8 mouse cellular contexts compared by ENCODE assay signal in the genomic region with DNA sequence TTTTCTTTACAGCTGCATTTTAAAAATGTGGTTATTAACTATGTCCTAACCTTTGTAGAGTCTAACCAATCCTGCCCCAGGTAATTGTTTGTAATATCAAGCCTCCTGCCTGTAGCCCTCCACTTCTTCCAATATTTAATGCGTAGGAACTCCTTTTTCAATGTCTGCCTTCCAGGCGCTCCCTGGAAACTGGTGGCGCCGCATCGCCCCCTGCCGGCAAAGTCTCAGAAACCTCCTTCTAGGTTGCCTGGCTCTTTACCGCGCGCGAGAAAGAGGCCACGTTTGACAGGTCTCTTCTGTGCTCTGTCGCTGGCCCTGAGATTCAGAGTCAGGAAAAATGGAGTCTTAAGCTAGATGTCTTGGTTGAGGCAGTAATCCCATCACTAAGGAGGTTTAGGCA.
A peak's percentile ranks its signal among the peaks of the same experiment; 100 is the strongest.
DNase-seq lines count a peak whose midpoint lies in the region; ATAC-seq and TF ChIP-seq lines count a peak whose summit lies in the region.

No protein-coding gene starts in this region.

- no peaks in the 10 kb centered on the region for H3K36me3 ChIP-seq in liver, postnatal 0 days (replicated peaks; ENCODE audit: insufficient read depth, low read length)
- H3K36me3 ChIP-seq in neural tube, embryonic 14.5 days (ENCODE audit: control insufficient read depth, insufficient read depth, low read length): no peaks in the 10 kb centered on the region

- no peaks in the 10 kb centered on the region for H3K9me3 ChIP-seq in liver, postnatal 0 days (ENCODE audit: low read length)
- H3K9me3 ChIP-seq in neural tube, embryonic 14.5 days (ENCODE audit: control insufficient read depth, low read length): no peaks in the 10 kb centered on the region

- peak; percentile 83 for TF ChIP-seq CTCF in liver, postnatal 0 days (IDR thresholded peaks at IDR 0.05; ENCODE audit: low read depth)

- no peaks in the 10 kb centered on the region; the same call in 1 of the 2 replicates for H3K4me1 ChIP-seq in liver, postnatal 0 days (ENCODE audit: insufficient read depth)
- no peaks in the 10 kb centered on the region for H3K4me1 ChIP-seq in neural tube, embryonic 14.5 days (ENCODE audit: control insufficient read depth, insufficient read depth, low read length)

- H3K9ac ChIP-seq in liver, postnatal 0 days (replicated peaks): no peak overlapping the region
- H3K9ac ChIP-seq in neural tube, embryonic 14.5 days (replicated peaks; ENCODE audit: low read depth, low read length): no peak overlapping the region

- 0 out of 2 replicates have a peak, but pooled peaks have one; percentile 40 for ATAC-seq in liver, postnatal 0 days
- ATAC-seq in neural tube, embryonic 14.5 days (ENCODE audit: low read depth): 0 out of 2 replicates have a peak, but pooled peaks have one; percentile 51

- WGBS in liver, postnatal 0 days (ENCODE audit: insufficient replicate concordance): 2% methylated on average over 12 of the region's 12 CpGs
- WGBS in neural tube, embryonic 14.5 days: 2% methylated on average over 12 of the region's 12 CpGs

- TF ChIP-seq EP300 in liver, postnatal 0 days (IDR thresholded peaks at IDR 0.05; ENCODE audit: low read depth): no peak

- no peak overlapping the region for H3K27ac ChIP-seq in liver, postnatal 0 days (ENCODE audit: low read depth)
- no peak overlapping the region for H3K27ac ChIP-seq in neural tube, embryonic 14.5 days (ENCODE audit: low read depth, low read length)

- peak; percentile 59 for DNase-seq in 416B (ENCODE audit: low read depth)
- DNase-seq in adrenal gland, adult 8-10 months: peak; percentile 30
- DNase-seq in embryo, embryonic 11.5 days (ENCODE audit: low read depth, low spot score): peak; percentile 56
- DNase-seq in heart, adult 9 months (ENCODE audit: low spot score in 2 of 2): peak; percentile 12 to 39
- peak; percentile 76 for DNase-seq in kidney, postnatal 14 days
- DNase-seq in liver, postnatal 0 days: peak; percentile 83
- peak; percentile 35 for DNase-seq in telencephalon, adult 2 months (ENCODE audit: low read depth, low spot score)

- no peak overlapping the region for H3K4me3 ChIP-seq in liver, postnatal 0 days (ENCODE audit: low read depth, low read length)
- H3K4me3 ChIP-seq in neural tube, embryonic 14.5 days (ENCODE audit: low read depth, low read length): no peak overlapping the region

- no peaks in the 10 kb centered on the region for H3K27me3 ChIP-seq in liver, postnatal 0 days (ENCODE audit: insufficient read depth, low read length)
- no peaks in the 10 kb centered on the region for H3K27me3 ChIP-seq in neural tube, embryonic 14.5 days (ENCODE audit: control insufficient read depth, insufficient read depth, low read length)

- no peak overlapping the region for H3K4me2 ChIP-seq in liver, postnatal 0 days (ENCODE audit: low read depth, low read length)
- no peak overlapping the region for H3K4me2 ChIP-seq in neural tube, embryonic 14.5 days (ENCODE audit: low read depth, low read length)

Comparison
In these comparisons a context has a peak if more than half of its experiments do, and no peak if none do; other contexts are left out.
1. DNase-seq: peak in every context shown above with its lines; median percentile 83 in liver, postnatal 0 days; 76 in kidney, postnatal 14 days; 59 in 416B; 56 in embryo, embryonic 11.5 days; 35 in telencephalon, adult 2 months; 30 in adrenal gland, adult 8-10 months; 26 in heart, adult 9 months.